Mouse (Mus musculus) gastrocnemius, adult 2 months (tissue): ENCODE data around the gene Zfand5. TPM values are rescaled to one million over a fixed set of nuclear protein-coding genes. Genes with fewer than 3 reads are reported as not detected.

Experiments used
- DNase-seq: peaks from one replicate; pipeline ENCODE4 v3.0.0; 2022
- H3K27ac ChIP-seq: fragments of 200-600 bp; 2 replicates; pipeline ENCODE4 v1.8.1; 2022; ENCODE audit warnings: mild to moderate bottlenecking
- H3K4me3 ChIP-seq: fragments of 200-600 bp; 2 replicates; pipeline ENCODE4 v1.8.1; 2022; ENCODE audit warnings: mild to moderate bottlenecking, moderate library complexity
- CTCF ChIP-seq: fragments of 200-600 bp; IDR thresholded peaks from 2 replicates; pipeline ENCODE4 v1.8.1; 2022; ENCODE audit warnings: antibody characterized with exemption, mild to moderate bottlenecking, moderate library complexity
- intact Hi-C: fragments of 180-260 bp; cut with DNase I; formaldehyde crosslinking; loops from one replicate; pipeline ENCODE4 v1.15.1; 2025
- total RNA-seq, 2 experiments: library from RNA; stranded (reverse); gene quantifications; 2 replicates each; pipeline ENCODE4 v1.2.3; 2021

Gene Zfand5
- total RNA-seq, 2 experiments from 2014 or later = 216 to 335 TPM

DNA sequence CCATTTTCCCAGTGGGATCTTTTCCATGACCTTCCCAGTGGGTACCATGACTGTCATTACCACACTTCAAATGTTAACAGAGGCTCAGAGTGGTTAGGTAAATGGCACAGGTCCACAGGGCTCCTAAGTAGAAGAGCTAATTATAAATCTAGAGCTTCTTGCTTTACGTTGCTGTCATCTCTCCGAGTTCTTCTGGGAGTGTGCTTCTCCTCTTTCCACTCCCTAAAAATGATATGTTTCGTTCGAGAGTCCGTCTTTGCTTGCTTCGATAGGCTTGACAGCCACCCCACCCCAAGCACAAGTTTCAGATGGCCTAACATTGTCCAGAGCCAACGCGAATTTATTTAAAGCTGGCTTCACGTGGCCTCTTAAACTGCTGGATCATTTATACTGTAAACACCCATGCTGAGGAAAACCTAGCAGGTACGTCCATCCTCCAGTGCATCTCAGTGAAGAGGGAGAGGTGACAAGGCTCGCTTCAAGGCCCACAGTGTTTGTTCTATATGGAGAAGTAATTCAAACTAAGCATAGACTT is 59.6 kb downstream of the Zfand5 start:
- Histone ChIP-seq H3K27ac (peak overlapping the region; percentile 91), H3K4me3 (no peak overlapping the region; the same call in 1 of the 2 replicates)
- DNase-seq = peak; percentile 60
- intact Hi-C loops = loop anchor here (2.0 kb wide), 1 partner anchor 57 kb away; no protein-coding TSS in a partner anchor
- no peak for TF ChIP-seq CTCF

Other genes with a start within 250 kb of the Zfand5 start
- 1 to 10 TPM; 7.4 to 7.8 TPM for gene Gda, start 201.2 kb downstream of the Zfand5 start, total RNA-seq